Mouse (Mus musculus) ovary, adult 18-20 months (tissue): ENCODE measurements at regions not wholly inside any gene's neighbourhood (a gene's known extent, or its start where the extent isn't known, plus 50 kb on each side); places are given as distances from the start of the nearest gene placed in this dataset.
"Not testable (repeated sequence)": the region's sequence is repeated elsewhere in the genome, so short reads cannot be mapped to it uniquely, and the experiment has no call there.

ENCODE experiments used
- DNase-seq: peaks from one replicate; pipeline ENCODE4 v3.0.0; 2022; ENCODE audit warnings: low spot score, mixed read lengths

DNA sequence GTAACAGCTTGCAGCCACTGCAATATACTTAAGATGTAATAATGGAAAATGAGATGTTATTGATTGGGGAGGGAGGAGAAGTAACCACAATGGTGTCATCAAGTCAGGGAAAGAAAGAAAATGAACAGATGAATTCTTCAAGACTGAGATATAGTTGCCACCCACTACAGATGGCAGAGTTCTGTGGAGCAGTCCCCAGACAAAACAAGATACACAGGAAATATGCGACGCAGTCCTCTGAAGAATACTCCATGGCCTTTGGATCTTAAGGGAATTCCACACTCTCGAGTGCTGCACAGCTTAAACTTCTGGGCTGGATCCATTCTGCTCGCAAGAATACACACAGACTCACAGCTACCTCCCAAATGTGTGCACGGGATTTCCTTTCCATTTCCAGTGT, 113.4 kb downstream of the Sox4 start:
- DNase-seq = no peak

DNA sequence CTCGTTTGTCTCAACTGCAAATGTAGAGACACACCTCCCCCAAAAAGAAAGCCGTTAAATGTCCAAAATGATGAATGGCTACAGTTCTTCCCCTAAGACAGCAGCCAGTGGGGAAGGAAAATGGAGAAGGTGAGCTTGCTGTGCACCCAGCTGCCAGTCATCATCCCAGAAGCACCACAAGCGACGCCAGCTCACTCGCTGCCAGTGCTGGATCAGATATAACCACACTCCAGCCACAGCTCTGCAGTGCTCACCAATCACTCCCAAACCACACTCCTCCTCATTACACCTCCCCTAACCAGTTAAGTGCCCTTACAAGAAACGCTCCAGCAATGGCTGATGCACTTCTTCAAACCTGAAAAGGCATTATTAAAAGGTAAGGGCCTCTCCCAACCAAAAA, 114.4 kb downstream of the Sox4 start:
- no peak for DNase-seq

DNA sequence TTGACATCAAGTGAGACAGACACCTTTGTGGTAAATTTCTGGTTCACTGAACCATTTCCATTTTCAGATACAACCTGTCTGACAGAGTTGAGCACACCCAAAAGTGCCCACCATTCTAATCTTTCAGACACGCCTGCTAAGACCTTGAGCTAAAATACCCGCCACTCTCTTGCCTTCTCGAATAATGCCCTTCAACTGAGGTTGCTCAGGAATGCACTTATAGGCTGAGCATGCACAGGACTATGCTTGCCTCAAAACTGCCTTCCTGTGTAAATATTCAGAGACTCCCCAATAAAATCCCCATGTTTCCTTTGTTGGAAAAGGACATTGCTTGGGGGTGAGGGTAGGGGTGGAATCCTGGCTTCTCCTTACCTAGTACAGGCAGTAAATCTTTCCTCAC, 115.3 kb downstream of the Sox4 start:
- no peak for DNase-seq

DNA sequence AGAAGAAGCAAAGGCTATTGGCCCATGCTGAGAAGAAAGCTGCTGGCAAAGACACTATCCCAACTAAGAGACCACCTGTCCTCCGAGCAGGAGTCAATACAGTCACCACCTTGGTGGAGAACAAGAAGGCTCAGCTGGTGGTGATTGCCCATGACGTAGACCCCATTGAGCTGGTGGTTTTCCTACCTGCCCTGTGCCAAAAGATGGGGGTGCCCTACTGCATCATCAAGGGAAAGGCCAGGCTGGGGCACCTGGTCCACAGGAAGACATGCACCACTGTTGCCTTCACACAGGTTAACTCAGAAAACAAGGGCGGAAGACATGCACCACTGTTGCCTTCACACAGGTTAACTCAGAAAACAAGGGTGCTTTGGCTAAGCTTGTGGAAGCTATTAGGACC, 116.3 kb downstream of the Sox4 start:
- not testable (repeated sequence) for DNase-seq

DNA sequence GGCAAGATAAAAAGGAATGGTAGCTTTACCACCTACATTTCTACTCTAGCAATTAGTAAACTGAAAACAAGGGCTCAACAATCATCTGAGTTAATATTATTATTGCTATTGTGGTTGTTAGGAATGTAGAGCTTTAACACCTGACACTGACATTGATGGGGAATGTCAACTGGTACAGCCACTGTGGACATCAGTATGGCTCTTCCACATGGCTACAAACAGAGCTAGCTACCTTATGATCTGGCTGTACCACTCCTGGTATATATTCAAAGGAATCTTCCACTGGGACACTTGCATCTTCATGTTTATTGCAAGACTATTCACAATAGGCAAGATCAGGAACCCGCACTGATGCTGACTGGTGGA, 119.8 kb downstream of the Sox4 start:
- DNase-seq = no peak

DNA sequence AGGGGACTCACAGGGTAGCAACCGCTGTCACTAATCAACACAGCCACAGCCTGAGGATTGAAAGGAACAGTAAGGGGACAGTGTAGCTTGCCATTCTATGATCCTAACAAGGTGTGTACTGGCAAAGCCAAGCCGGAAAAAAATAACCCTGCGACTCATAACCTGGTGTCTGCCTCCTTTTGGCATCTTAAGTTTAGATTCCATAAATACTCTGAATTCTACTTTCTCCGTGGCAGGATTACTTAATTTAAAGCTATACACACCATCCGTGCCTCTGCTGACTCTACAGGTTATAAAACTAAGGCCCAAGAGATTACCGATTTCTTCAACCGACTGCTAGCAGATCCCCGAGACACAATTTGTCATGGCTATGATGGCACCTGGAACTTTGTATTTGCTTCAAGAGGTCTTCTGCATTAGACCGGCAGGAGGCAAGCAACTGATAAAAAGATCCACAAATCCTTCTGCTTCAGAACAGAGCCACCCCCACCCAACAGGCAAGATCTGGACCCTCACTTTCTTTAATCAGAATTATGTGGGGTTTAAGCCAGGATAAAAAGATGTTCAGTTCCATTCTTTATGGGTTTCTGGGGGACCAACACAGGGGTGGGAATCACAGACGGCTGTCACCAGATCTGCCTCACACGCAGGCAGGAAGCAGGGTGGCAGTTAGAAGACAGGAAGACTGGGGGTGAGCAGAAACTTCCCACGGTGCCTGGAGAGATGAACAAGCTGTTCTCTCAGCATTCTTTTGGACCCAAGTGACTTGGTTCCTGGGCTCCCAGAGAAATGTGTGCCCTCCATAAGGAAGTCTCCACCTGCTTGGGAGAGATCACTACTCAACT, 120.4 kb downstream of the Sox4 start:
- no peak for DNase-seq

DNA sequence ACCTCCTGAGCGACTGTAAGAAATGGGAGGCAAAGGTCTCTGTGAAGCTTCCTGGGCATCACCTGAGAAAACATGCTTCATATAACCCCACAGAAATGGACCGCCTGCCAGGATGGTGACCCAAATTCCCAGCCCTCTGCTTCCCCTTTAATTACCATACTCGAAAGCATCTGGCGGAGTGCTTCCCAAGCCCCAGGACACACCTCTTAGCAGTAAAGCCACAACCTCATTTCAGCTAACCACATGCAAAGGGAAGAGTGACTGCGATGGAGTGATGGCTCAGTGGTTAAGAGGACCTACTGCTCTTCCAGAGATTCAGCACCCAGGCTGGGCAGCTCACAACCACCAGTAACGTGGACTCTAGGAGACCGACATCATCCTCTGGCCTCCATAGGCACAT, 127.2 kb downstream of the Sox4 start:
- DNase-seq = no peak

DNA sequence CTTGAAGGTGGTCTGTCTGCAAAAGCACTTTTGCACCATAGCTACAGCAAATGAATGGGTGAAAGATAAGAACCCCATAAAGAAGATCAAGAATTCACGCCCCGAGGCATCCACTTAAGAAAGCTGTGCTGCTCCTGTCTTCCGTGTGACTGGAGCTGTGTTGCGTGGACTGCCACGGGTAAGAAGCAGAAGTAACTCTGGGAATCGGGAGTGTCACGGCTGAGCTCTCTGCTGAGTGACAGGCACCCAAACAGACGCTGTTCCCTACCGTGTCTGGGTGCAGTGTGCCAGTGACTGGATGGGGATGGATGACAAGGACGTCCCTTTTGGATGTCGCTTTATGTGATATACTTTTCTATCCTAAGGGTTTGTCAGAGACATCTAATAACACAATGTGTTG, 129.5 kb downstream of the Sox4 start:
- DNase-seq = no peak

DNA sequence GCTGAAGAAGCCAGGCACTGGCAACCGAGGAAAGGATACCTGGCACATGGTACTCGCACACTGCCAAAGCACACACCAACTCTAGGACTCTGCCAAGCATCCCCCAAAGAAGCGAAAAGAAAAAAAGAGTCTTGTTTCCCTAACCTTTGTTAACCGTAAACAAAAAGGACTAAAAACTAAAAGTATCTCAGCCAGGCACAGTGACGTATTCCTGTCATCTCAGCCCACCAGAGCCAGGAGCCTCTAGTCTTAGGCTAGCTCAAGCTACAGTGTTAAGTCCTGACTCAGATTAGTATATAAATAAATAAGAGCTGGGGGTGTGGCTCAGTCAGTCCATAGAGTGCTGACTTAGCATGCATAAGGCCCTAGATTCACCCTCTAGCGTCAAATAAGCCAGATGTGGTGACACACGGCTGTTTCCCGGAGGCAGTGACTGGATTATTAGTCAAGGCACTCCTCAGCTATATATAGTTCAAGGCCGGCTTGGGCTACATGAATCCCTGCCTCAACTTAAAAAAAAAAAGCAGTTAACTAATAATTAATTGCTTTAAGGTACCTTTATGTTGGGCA, 130.1 kb downstream of the Sox4 start:
- no peak for DNase-seq

DNA sequence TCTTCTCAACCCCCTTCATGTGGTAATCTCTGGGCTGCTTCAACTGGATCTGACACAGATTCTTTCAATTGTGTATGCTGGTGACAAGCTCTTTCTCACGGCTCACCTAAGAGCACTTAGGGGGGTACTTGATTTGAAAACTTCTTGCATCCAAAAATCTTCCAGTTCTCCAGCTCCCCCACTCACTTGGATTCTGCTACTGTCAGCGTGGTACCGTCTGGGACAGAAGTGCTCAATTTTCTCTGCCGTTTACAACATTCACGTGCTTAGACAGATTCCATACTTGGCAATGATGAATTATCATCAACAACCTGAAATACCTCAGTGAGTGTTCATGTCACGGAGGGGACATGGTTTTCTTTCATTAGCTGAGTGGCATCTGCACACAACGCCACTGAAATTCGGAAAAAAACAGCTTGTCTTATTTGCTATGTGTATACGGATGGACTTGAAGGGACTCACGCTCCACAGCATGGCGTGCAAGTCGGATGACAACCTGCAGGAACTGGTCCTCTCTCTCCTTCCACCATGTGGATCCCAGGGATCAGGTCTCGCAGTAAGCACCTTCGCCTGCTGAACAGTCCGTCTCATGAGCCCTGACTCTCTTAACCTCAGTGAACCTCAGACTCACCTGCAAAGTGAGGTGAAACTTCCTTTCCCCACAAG, 132.5 kb downstream of the Sox4 start:
- DNase-seq = no peak

DNA sequence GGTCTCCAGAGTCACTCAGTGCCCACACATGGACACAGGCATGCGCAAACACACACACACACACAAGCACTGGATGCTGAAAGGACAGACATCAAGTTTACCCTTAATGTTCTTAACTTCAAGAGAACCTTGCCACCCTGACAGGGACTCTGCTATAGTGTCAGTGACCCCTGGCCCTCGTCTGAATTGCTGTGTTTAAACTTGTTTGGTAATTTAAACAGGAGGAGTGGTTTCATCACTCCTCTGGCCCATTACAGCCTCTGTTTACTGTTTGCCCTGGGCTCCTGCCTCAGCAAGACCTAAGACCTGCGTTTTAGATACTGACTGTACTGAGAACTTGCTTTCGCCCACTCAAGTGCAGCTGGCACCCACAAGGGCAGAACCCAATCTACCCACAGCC, 139.4 kb downstream of the Sox4 start:
- DNase-seq = no peak

DNA sequence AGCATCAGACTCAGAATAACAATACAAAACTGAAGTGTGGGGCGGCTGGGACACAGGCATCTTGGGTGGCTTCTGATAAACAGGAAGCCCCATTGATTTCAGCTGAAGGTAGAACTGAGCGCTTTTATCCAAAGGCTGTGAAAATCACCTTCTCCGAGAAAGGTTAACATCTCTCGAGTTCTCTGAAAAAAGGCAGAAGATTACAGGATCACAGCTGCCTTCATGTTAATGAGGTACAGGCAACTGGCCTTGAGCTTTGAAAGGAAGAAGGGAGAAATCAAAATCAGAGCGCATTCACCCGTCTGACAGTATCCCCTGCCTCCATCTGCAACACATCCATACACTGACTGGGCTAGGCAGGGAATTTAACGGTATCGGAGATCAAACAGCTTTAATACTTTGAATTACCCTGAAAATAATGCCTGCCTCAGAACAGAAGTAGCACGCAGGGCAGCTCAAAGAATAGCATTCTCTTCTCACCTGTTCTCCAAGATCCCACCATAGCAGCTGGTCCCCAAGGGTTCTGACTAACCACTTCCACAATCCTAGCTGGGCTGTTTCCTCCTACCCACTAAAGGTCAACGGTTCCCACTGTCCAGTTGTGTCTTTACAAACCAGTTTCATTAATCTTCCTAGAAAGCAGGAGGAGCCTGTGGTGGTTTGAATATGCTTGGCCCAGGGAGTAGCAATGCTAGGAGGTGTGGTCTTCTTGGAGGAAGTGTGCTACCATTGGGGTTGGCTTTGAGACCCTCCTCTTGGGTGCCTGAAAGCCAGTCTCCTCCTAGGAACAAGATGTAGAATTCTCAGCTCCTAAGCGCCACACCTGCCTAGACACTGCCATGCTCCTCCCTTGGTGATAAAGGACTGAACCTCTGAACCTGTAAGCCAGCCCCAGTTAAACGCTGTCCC, 141.6 kb downstream of the Sox4 start:
- DNase-seq = no peak

DNA sequence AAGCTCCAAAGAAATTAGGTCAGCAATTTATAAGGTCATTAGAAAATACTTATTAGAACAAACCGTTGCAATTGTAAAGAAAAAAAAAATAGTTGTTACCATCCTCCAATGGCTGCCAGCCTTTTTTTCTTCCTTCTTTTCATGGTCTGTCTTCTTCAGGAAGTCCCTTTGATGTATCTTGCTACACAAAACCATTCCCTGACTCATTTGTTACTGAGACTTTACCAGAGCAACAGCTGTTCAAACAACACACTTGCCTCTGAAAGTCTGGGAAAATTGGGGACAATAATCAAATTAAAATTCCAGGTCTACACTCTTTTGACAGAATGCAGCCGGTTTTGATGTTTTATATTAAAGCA, 142.5 kb downstream of the Sox4 start:
- DNase-seq = no peak

DNA sequence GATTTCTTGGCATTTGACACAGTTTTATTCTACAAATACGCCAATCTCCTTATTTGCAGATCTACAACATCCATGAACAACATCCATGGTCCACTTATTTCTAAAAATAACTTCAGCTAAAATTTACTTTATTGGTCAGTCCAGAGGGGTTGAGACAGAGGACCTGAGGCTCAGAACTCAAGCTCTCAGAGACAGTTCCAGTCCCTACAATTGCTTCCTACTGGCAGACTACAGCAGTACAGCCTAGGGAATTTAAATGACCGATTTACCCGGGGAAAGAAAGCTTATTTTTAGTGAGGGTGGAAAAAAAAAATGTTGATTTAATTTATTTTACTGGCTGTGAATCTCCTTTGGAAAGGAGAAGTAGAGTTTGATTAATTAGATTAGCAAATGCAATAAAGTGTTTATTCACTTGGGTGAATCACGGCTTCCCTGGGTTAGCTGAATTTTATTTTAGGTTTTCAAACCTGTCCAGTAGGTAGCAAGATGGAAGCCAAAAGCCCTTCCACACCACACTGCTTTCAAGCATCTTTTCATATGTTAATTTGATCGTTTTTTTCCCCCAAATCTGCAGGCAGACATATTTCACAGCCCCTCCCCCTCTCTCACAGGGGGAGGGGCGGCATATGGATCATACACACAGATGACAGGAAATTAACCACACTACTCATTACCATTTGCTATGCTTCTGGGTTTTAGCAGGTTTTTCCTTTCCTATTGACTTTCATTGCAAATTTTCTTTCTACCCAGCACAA, 143.0 kb downstream of the Sox4 start:
- DNase-seq = no peak

DNA sequence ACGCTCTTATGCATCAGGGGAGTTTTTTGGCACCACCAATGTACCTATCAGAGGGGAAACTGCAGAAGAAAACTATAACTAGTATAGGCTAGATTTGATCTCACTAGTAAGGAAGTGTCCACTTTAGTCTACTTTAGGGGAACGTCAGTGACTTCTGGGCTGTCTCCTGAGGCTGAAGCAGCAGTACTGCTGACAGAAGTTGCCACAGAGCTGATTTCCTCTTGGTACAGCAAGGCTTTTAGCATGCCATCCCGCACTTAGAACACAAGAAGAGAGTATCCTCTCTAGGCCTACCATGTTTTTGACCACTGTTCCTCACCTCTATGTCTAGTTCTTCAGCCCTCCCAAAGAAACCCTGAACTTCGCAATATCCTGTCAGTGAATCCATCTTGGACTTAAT, 148.2 kb downstream of the Sox4 start:
- DNase-seq = no peak

DNA sequence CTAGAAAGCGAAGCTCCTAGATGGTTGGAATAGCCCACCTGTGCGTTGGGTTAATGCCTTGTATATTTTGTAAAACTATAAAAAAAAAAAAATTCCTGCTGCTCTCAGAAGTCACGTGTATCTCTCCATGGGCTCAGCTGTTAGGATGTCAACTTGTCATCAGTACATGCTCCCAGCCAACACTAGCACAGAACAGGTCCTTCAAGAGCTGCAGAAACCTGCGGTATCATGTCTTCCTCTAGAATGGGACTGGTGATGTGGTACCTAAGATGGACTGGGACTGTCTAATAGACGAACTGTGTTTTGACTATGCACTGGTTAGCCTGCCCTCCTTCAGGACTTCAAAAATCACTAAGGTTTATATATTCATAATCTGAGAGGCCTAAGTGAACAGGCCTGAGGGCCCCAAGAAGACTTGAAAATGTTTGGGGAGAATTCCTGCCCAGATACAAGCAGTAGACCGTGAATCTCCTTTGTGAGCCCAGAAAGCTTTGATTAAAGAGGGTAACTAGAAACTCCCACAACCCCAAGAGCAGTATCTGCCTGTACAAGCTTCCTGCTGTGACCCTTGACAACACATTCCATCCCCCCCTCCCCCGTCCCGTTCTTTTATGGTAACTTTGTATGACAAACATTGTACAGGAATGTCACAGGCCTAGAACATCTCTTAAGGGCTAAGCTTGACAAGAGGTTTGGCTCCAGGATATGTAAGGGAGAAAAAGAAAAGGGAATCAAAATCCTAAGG, 152.1 kb downstream of the Sox4 start:
- no peak for DNase-seq

DNA sequence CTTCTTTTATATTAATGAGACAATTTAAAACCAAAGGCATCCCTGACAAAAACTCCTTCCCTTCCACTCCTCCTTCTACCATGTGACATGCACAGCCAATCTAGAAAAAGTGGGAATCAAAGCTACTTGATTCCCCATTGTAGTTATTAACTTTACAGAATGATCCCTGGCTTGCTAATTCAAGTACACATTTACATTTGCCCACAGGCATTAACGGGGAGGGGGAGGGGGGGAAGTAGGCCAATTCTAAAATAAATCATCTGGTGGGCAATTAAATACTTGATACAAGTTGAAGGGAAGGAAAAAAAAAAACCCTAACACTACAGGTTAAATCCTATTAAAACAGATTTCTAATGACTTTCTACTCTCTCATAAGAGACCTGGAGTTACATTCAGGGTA, 152.8 kb downstream of the Sox4 start:
- DNase-seq = no peak

DNA sequence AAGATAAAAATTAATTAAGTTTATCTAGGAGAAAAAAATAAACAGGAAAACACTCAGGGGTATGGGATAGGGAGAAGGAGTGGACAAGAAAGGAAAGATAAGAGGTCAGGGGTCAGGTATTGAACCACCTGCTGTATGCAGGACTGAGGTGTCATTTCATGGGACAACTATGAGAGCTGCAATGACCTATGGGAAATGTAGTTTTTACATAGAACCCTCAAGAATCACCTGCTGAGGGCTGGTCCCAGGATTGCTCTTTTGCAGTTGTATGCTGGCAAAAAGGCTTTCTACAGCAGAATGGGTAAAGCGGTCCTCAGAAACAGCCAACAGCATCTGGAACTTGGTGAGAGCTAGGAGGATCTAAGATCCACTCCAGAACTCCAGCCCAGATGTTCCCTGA, 154.0 kb downstream of the Sox4 start:
- no peak for DNase-seq

DNA sequence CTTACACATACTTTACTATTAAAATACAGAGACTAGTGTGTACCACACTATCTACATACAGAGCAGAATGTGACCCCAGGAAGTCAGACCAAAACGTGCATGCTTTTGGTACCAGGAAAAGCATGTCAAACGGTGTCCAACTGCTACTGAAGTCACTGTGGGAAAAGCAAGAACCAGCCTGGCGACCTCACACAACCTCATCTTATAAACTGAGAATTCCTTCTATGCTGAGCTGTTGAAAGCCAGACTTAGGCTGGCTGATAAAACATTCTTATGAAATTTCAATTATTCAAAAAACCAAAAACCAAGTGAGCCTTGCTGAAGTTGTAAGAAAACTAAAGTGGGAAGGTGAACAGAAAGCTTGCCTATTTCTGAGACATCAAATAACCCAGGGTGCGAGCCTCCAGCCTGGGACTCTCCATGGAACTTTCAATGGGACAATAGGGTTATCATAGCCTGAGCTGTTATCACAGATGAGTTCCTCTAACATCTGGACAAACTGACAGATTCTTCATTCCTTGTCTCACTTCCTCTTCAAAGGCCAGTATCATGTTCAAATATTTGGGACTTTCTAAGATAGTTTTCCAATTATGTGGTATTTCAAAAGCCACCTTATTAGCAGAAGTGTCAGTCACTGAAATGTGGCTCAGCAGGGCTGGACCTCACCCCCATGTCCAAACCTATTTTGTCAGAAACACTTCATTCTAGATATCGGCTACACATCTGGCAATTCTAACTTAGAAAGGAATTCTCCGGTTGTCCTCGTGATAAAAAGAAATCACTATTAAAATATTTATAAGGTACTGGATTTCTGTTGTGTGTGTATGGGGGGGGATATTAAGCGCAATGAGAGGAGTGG, 155.7 kb downstream of the Sox4 start:
- DNase-seq = no peak

DNA sequence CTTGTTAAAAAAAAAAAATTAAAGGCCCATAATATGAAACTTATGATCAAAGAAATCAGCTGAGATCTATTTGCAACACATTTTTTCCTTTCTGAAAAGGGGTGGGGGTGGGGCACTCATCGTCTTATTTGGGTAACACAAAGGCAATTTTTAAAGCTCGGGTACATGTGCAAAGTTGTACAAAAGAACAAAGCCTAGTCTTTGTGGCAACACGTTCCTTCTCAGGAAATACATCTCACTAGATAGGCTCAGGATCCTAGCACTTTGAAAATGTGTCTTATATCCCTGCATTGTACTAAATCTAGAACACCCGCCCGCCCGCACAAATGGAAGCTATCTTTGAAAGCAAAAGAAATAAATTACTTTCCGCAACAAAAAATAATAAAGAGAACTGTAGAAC, 158.2 kb downstream of the Sox4 start:
- no peak for DNase-seq
